Mouse (Mus musculus): ENCODE results near the gene Mdh1b. TPM values are rescaled to one million over a fixed set of nuclear protein-coding genes. Genes with fewer than 3 reads are reported as not detected.
A peak's percentile ranks its signal among the peaks of the same experiment; 100 is the strongest.

Gene Mdh1b
- polyA plus RNA-seq, 1 experiment from 2014 or later, result 0.25 TPM

DNA sequence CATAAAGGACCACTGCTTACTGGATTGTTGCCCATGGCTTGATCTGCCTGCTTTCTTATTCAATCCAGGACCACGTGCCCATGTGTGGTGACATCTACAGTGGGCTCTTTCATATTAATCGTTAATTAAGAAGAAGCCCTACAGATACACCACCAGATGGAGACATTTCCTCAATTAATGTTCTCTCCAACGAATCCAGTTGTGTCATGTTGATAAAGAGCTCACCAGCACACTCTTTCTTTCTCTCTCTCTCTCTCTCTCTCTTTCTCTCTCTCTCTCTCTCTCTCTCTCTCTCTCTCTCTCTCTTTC is 61.3 kb downstream of the Mdh1b start:
- Histone ChIP-seq H3K27me3 (ENCODE audit: control insufficient read depth, insufficient read depth, low read length) (no peaks in the 10 kb centered on the region; the same call in 1 of the 2 replicates), H3K4me3 (ENCODE audit: low read depth, low read length) (no peak overlapping the region), H3K36me3 (ENCODE audit: control insufficient read depth, insufficient read depth, low read length) (no peaks in the 10 kb centered on the region), H3K9me3 (ENCODE audit: control insufficient read depth, low read length) (no peaks in the 10 kb centered on the region), H3K27ac (ENCODE audit: low read depth, low read length) (no peak overlapping the region), H3K4me1 (replicated peaks; ENCODE audit: control insufficient read depth, insufficient read depth, low read length) (peaks cover 4% of the 10 kb centered on the region; the same call in 1 of the 2 replicates), H3K9ac (ENCODE audit: low read length) (no peak overlapping the region), H3K4me2 (ENCODE audit: low read depth, low read length, severe bottlenecking) (peak overlapping the region; percentile 19; the same call in 1 of the 2 replicates)
- ATAC-seq (replicated peaks; ENCODE audit: low FRiP score) (no peak), DNase-seq (ENCODE audit: low spot score) (no peak)
- 5% methylated on average over 3 of the region's 3 CpGs for WGBS

- Histone ChIP-seq H3K9ac (ENCODE audit: low read length) (no peak overlapping the region), H3K4me3 (ENCODE audit: low read depth, low read length) (no peak overlapping the region), H3K27ac (ENCODE audit: low read depth, low read length) (no peak overlapping the region), H3K4me2 (ENCODE audit: low read depth, low read length, severe bottlenecking) (peak overlapping the region; percentile 19; the same call in 1 of the 2 replicates), H3K27me3 (ENCODE audit: control insufficient read depth, insufficient read depth, low read length) (no peaks in the 10 kb centered on the region; the same call in 1 of the 2 replicates), H3K4me1 (replicated peaks; ENCODE audit: control insufficient read depth, insufficient read depth, low read length) (peaks cover 4% of the 10 kb centered on the region; the same call in 1 of the 2 replicates), H3K9me3 (ENCODE audit: control insufficient read depth, low read length) (no peaks in the 10 kb centered on the region), H3K36me3 (ENCODE audit: control insufficient read depth, insufficient read depth, low read length) (no peaks in the 10 kb centered on the region)
- WGBS, result 21% methylated on average over 13 of the region's 13 CpGs
- DNase-seq (ENCODE audit: low spot score) (no peak), ATAC-seq (replicated peaks; ENCODE audit: low FRiP score) (0 out of 2 replicates have a peak, but pooled peaks have one; percentile 30)
Observed at GRCm38 (mm10) chr1:63667949-63668851, 61.9 kb downstream of the Mdh1b start.

DNA sequence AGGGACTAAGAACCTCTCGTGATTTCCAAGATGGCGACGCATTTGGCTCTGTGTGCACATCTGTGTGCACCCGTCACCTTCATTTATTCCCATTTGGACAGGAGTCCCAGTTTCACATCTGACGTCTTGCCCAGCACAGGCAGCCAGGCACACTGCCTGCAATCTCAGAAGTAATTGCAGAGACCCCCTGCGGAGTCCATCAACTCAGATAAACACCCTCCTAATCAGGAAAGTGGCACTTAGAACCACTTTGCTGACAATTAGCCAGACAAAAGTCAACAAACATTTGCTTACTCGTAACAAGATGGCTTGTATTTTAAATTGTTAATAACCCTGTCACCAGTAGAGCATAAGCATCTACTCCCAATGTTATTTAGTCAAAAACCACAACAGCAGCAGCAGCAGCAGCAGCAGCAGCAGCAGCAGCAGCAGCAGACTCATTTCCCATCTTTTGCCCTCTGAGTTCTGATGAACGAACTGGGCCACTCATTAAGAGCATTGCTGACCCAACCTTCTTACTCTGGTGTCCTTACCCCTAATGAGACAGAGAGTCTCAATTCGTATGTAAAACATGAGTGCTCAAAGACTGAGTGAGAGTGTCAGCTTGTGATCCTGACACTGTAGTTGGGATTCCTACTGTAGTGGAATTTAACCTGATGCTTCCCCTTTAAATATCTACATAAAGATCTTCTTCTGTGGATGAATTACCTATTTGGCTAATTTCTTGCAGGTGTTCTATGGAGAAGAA is 62.7 kb downstream of the Mdh1b start:
- WGBS, result 47% methylated on average over 9 of the region's 9 CpGs
- no peaks in the 10 kb centered on the region for H3K9me3 ChIP-seq (ENCODE audit: control insufficient read depth, low read length)
- H3K9ac ChIP-seq (ENCODE audit: low read length), result no peak overlapping the region
- no peak overlapping the region for H3K4me3 ChIP-seq (ENCODE audit: low read depth, low read length)
- peak overlapping the region; percentile 19; the same call in 1 of the 2 replicates for H3K4me2 ChIP-seq (ENCODE audit: low read depth, low read length, severe bottlenecking)
- H3K36me3 ChIP-seq (ENCODE audit: control insufficient read depth, insufficient read depth, low read length), result no peaks in the 10 kb centered on the region
- peaks cover 4% of the 10 kb centered on the region; the same call in 1 of the 2 replicates for H3K4me1 ChIP-seq (replicated peaks; ENCODE audit: control insufficient read depth, insufficient read depth, low read length)
- no peak for ATAC-seq (replicated peaks; ENCODE audit: low FRiP score)
- no peak for DNase-seq (ENCODE audit: low spot score)
- H3K27me3 ChIP-seq (ENCODE audit: control insufficient read depth, insufficient read depth, low read length), result no peaks in the 10 kb centered on the region; the same call in 1 of the 2 replicates
- H3K27ac ChIP-seq (ENCODE audit: low read depth, low read length), result no peak overlapping the region

DNA sequence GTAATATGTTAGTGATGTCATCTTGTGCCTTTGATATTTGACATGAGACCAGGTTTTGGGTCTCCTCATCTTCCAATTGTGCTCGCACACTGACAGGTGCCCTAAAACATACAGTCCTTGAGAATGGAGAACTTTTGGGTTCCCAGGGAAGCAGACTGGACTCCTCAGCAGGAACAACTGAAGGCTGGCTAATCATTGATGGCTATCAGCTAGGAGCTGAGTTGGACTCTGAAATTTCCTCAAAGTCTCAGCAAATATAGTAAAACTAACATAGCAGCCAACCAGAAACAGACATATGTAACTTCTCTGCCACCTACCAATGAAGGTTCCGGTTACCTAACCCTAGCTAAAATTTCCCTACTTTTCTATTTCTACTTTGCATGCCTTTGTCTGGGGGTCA is 64.0 kb downstream of the Mdh1b start:
- Histone ChIP-seq H3K36me3 (ENCODE audit: control insufficient read depth, insufficient read depth, low read length) (no peaks in the 10 kb centered on the region), H3K27ac (ENCODE audit: low read depth, low read length) (no peak overlapping the region), H3K4me1 (replicated peaks; ENCODE audit: control insufficient read depth, insufficient read depth, low read length) (peaks cover 4% of the 10 kb centered on the region; the same call in 1 of the 2 replicates), H3K9ac (ENCODE audit: low read length) (no peak overlapping the region), H3K4me3 (ENCODE audit: low read depth, low read length) (no peak overlapping the region), H3K27me3 (ENCODE audit: control insufficient read depth, insufficient read depth, low read length) (no peaks in the 10 kb centered on the region; the same call in 1 of the 2 replicates), H3K9me3 (ENCODE audit: control insufficient read depth, low read length) (no peaks in the 10 kb centered on the region), H3K4me2 (ENCODE audit: low read depth, low read length, severe bottlenecking) (no peak overlapping the region)
- WGBS, result 83% methylated on average over 2 of the region's 2 CpGs
- DNase-seq (ENCODE audit: low spot score) (no peak), ATAC-seq (replicated peaks; ENCODE audit: low FRiP score) (no peak)

GRCm38 (mm10) chr1:63659591-63659990 is 70.5 kb downstream of the Mdh1b start:
- ATAC-seq (replicated peaks; ENCODE audit: low FRiP score) (no peak; the same call in 1 of the 2 replicates), DNase-seq (ENCODE audit: low spot score) (peak; percentile 69)
- Histone ChIP-seq H3K9ac (ENCODE audit: low read length) (no peak overlapping the region), H3K4me2 (ENCODE audit: low read depth, low read length, severe bottlenecking) (no peak overlapping the region), H3K4me1 (replicated peaks; ENCODE audit: control insufficient read depth, insufficient read depth, low read length) (no peaks in the 10 kb centered on the region), H3K9me3 (ENCODE audit: control insufficient read depth, low read length) (no peaks in the 10 kb centered on the region), H3K27me3 (ENCODE audit: control insufficient read depth, insufficient read depth, low read length) (no peaks in the 10 kb centered on the region), H3K27ac (ENCODE audit: low read depth, low read length) (no peak overlapping the region), H3K36me3 (ENCODE audit: control insufficient read depth, insufficient read depth, low read length) (no peaks in the 10 kb centered on the region), H3K4me3 (ENCODE audit: low read depth, low read length) (no peak overlapping the region)
- WGBS, result 4% methylated on average over 7 of the region's 7 CpGs

DNA sequence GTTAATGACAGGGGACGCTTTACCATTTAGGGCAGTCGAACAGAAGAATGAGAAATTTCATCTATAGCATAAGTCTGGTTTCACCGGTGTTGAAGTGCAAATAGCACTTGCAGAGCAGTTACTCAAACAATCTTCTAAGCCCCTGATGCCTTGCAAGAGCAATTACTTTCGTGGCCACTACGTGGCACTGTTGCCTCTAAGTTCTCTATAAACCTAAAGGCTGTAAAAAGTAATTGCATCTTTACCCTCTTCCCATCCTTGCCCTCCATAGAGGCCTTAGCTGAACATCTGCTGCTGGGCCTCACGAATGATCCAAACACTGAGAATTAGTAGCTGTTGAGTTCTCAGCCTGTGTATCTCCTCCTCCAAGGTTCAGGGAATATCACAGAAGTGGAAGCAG is 72.1 kb downstream of the Mdh1b start:
- no peaks in the 10 kb centered on the region for H3K27me3 ChIP-seq (ENCODE audit: control insufficient read depth, insufficient read depth, low read length)
- no peaks in the 10 kb centered on the region for H3K4me1 ChIP-seq (replicated peaks; ENCODE audit: control insufficient read depth, insufficient read depth, low read length)
- DNase-seq (ENCODE audit: low spot score) (peak; percentile 79), ATAC-seq (replicated peaks; ENCODE audit: low FRiP score) (no peak)
- H3K36me3 ChIP-seq (ENCODE audit: control insufficient read depth, insufficient read depth, low read length), result no peaks in the 10 kb centered on the region
- no peaks in the 10 kb centered on the region for H3K9me3 ChIP-seq (ENCODE audit: control insufficient read depth, low read length)
- no peak overlapping the region for H3K27ac ChIP-seq (ENCODE audit: low read depth, low read length)
- no peak overlapping the region for H3K4me2 ChIP-seq (ENCODE audit: low read depth, low read length, severe bottlenecking)
- no peak overlapping the region for H3K4me3 ChIP-seq (ENCODE audit: low read depth, low read length)
- no peak overlapping the region for H3K9ac ChIP-seq (ENCODE audit: low read length)
- WGBS, result 21% methylated on average over 6 of the region's 6 CpGs

Other genes with a start within 250 kb of the Mdh1b start
- not detected in 2 replicates for gene Gm39653, start 114.3 kb downstream of the Mdh1b start, polyA plus RNA-seq (2014; fragmentation: Nextera tagmentation; extraction: Ambion mirVana)
- not detected in 2 replicates for gene Dytn, start 43.4 kb downstream of the Mdh1b start, polyA plus RNA-seq (2014; fragmentation: Nextera tagmentation; extraction: Ambion mirVana)
- gene Fastkd2, start 296 bp upstream of the Mdh1b start, polyA plus RNA-seq (2014; fragmentation: Nextera tagmentation; extraction: Ambion mirVana), result 69.0 and 74.6 TPM in 2 replicates
- 0.20 and 0.41 TPM in 2 replicates for gene 4933402D24Rik, start 38.9 kb upstream of the Mdh1b start, polyA plus RNA-seq (2014; fragmentation: Nextera tagmentation; extraction: Ambion mirVana)